Mouse (Mus musculus) forebrain, embryonic 13.5 days (tissue): Measurements from ENCODE around the gene Rgl3. TPM values are rescaled to one million over a fixed set of nuclear protein-coding genes. Genes with fewer than 3 reads are reported as not detected.

ENCODE experiments used
- ATAC-seq: fragments of 200-750 bp; cut with Nextera tagmentation; 2 replicates; pipeline ENCODE4 v1.8.0; 2017
- H3K27ac ChIP-seq: fragments of 300-500 bp; sonication (generic); 2 replicates; pipeline ENCODE4 v1.5.1; 2015; ENCODE audit warnings: inconsistent platforms, mild to moderate bottlenecking, moderate library complexity
- H3K27me3 ChIP-seq: fragments of 300-500 bp; sonication (generic); 2 replicates; pipeline ENCODE4 v1.6.1; 2015; ENCODE audit warnings: mild to moderate bottlenecking, inconsistent platforms
- H3K36me3 ChIP-seq: fragments of 300-500 bp; sonication (generic); 2 replicates; pipeline ENCODE4 v1.6.1; 2015; ENCODE audit warnings: mild to moderate bottlenecking, inconsistent platforms; ENCODE audit not compliant: poor library complexity, severe bottlenecking
- H3K4me1 ChIP-seq: fragments of 300-500 bp; sonication (generic); 2 replicates; pipeline ENCODE4 v1.6.1; 2015; ENCODE audit warnings: inconsistent platforms
- H3K4me2 ChIP-seq: fragments of 300-500 bp; sonication (generic); 2 replicates; pipeline ENCODE4 v1.6.1; 2015; ENCODE audit warnings: inconsistent platforms, mild to moderate bottlenecking, moderate library complexity
- H3K4me3 ChIP-seq: fragments of 300-500 bp; sonication (generic); 2 replicates; pipeline ENCODE4 v1.5.1; 2015; ENCODE audit warnings: mild to moderate bottlenecking, inconsistent platforms
- H3K9ac ChIP-seq: fragments of 300-500 bp; sonication (generic); 2 replicates; pipeline ENCODE4 v1.6.1; 2015; ENCODE audit warnings: mild to moderate bottlenecking, inconsistent platforms
- H3K9me3 ChIP-seq: fragments of 300-500 bp; sonication (generic); replicated peaks from 2 replicates; pipeline ENCODE4 v1.6.1; 2016; ENCODE audit warnings: inconsistent platforms
- WGBS: fragments of 180-500 bp; shearing (Covaris S2); methylation state at CpG from one replicate; pipeline ENCODE4 v1.1.7; 2015; 5-methylcytosine and 5-hydroxymethylcytosine counted together
- polyA plus RNA-seq: library from polyadenylated mRNA; unstranded; fragments of >200 nt; fragmentation: Nextera tagmentation; extraction: Ambion mirVana; gene quantifications from 2 replicates; pipeline ENCODE4 v1.2.1, GENCODE M21; 2015

Gene Rgl3
- polyA plus RNA-seq, 1 experiment from 2014 or later, result 1.2 TPM

GRCm38 (mm10) chr9:21938234-21938855 is 50.9 kb downstream of the Rgl3 start:
- H3K27me3 ChIP-seq, result no peaks in the 10 kb centered on the region
- H3K4me3 ChIP-seq, result peak overlapping the region; percentile 73
- H3K9me3 ChIP-seq, result no peaks in the 10 kb centered on the region
- H3K4me1 ChIP-seq, result peaks cover 21% of the 10 kb centered on the region
- peak overlapping the region; percentile 84 for H3K9ac ChIP-seq
- no peak for ATAC-seq
- no peak overlapping the region for H3K27ac ChIP-seq
- H3K36me3 ChIP-seq, result peaks cover 24% of the 10 kb centered on the region
- H3K4me2 ChIP-seq, result peak overlapping the region; percentile 76
- whole genome bisulfite sequencing, result 86% methylated on average over 4 of the region's 4 CpGs

DNA sequence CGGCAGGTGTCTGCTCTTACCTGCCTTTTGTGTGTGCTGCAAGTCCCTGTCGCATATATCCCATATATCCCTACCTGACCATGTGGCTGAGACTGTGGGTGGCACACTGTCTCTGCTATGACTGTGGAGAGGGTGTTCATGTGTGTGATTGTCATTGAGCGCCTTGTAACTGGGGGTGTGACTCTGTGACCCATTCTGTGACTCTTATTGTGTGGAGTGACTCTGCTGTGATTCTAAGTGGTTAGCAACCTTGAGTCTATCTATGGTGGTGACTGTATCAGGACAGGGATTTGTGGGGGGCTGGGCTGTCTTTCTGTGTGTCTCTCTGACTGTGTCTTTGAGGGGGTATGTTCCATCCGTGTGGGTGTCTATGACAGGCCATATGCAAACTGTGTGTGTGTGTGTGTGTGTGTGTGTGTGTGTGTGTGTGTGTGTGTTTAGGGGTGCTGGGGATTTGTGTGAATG is 51.5 kb downstream of the Rgl3 start:
- H3K27ac ChIP-seq, result no peak overlapping the region
- 74% methylated on average over 4 of the region's 4 CpGs for WGBS
- peak overlapping the region; percentile 73 for H3K4me3 ChIP-seq
- H3K4me1 ChIP-seq, result peaks cover 21% of the 10 kb centered on the region
- peak overlapping the region; percentile 76 for H3K4me2 ChIP-seq
- H3K9ac ChIP-seq, result peak overlapping the region; percentile 84
- H3K27me3 ChIP-seq, result no peaks in the 10 kb centered on the region
- H3K9me3 ChIP-seq, result no peaks in the 10 kb centered on the region
- ATAC-seq, result peak; percentile 16; the same call in 1 of the 2 replicates
- peaks cover 24% of the 10 kb centered on the region for H3K36me3 ChIP-seq

DNA sequence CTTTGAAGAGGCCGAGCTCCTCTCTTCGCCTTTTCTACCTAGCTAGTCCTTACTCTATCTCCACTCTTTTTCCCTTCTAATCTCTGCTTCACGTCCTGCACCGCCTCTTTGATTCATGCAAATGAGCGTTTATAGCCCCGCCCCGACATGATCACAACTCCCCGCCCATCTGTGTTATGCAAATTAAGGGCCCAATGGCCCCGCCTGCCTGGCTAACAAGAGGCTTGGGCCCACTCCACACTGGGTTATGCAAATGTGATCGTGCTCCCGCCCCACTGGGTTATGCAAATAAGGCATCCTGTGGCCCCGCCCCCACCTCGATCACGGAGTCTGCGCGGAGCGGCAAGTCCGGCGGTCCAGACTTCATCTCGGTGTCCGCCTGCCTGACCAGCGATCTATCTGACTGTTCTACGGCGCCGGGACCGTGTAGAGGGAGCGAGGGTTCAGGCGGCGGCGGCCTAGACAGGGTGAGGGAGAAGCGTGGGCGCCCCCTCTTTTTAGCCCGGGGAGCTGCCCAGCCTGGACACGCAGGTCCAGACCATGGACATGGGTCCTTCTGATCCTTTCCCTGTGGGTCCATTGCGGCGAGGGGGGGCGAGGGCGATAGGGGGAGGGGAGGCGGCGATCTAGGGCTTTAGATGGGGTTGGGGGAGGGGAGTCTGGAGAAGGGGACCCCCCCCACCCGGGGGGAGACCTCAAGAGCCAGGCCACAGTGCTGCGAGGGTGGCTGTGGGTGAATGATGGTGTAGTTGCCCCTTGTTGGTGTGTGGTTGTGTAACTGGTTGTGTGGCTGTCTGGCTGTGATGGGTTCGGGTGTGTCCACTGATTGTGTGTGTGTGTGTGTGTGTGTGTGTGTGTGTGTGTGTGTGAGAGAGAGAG is 52.3 kb downstream of the Rgl3 start, which contains the start of gene Plppr2:
Gene Plppr2 (plus strand): TSS at position 342 of the 879 bp plus-strand sequence.
- Histone ChIP-seq H3K4me2 (peak within 1 kb of the TSS; percentile 76), H3K9me3 (no peaks in the 10 kb centered on the region), H3K4me1 (peaks cover 21% of the 10 kb centered on the region), H3K27ac (peak within 1 kb of the TSS; percentile 63), H3K27me3 (no peaks in the 10 kb centered on the region), H3K36me3 (peaks cover 24% of the 10 kb centered on the region), H3K9ac (peak within 1 kb of the TSS; percentile 84), H3K4me3 (peak within 1 kb of the TSS; percentile 73)
- WGBS, result 2% methylated on average over 42 of the region's 43 CpGs
- ATAC-seq, result peak; percentile 91

- Histone ChIP-seq H3K27ac (no peak overlapping the region), H3K4me3 (no peak overlapping the region), H3K9me3 (no peaks in the 10 kb centered on the region), H3K9ac (no peak overlapping the region), H3K27me3 (no peaks in the 10 kb centered on the region), H3K4me2 (no peak overlapping the region), H3K36me3 (peaks cover 14% of the 10 kb centered on the region), H3K4me1 (peaks cover 21% of the 10 kb centered on the region)
- 88% methylated on average over 7 of the region's 7 CpGs for WGBS
- no peak for ATAC-seq
Observed at GRCm38 (mm10) chr9:21935466-21936131, 53.6 kb downstream of the Rgl3 start.

DNA sequence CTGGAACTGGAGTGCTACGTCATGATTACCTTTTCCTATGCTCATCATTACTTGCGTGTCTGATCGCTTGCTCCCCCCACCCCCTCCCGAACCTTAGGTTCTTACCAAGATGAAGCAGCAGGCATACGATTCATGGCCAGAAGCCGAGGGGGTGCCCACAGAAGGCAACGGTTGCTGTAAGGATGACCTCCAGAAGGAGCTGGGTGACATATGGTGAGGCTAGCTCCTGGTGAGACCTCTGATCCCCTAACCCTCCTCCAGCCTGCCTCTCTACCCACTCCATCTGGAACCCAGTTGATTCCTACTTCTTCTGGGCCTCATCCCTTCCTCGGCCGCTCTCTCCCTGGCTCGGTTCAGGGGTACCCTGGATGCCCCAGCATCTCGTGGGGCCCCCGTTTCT is 55.2 kb downstream of the Rgl3 start:
- Histone ChIP-seq H3K4me3 (no peak overlapping the region), H3K4me1 (peaks cover 21% of the 10 kb centered on the region), H3K4me2 (no peak overlapping the region), H3K36me3 (0 out of 2 replicates have a peak, but pooled peaks cover 3% of the 10 kb centered on the region), H3K27me3 (no peaks in the 10 kb centered on the region), H3K27ac (no peak overlapping the region), H3K9me3 (no peaks in the 10 kb centered on the region), H3K9ac (no peak overlapping the region)
- ATAC-seq, result no peak
- 92% methylated on average over 12 of the region's 12 CpGs for WGBS

GRCm38 (mm10) chr9:21932445-21933137 is 56.7 kb downstream of the Rgl3 start:
- Histone ChIP-seq H3K9ac (no peak overlapping the region), H3K27me3 (no peaks in the 10 kb centered on the region), H3K4me1 (peaks cover 11% of the 10 kb centered on the region), H3K4me2 (no peak overlapping the region), H3K27ac (no peak overlapping the region), H3K9me3 (no peaks in the 10 kb centered on the region), H3K36me3 (no peaks in the 10 kb centered on the region), H3K4me3 (no peak overlapping the region)
- ATAC-seq, result no peak
- 67% methylated on average over 12 of the region's 12 CpGs for WGBS

GRCm38 (mm10) chr9:21932006-21932405 is 57.2 kb downstream of the Rgl3 start:
- no peaks in the 10 kb centered on the region for H3K27me3 ChIP-seq
- H3K4me3 ChIP-seq, result no peak overlapping the region
- peaks cover 6% of the 10 kb centered on the region for H3K4me1 ChIP-seq
- no peak overlapping the region for H3K27ac ChIP-seq
- H3K4me2 ChIP-seq, result no peak overlapping the region
- no peaks in the 10 kb centered on the region for H3K9me3 ChIP-seq
- no peak for ATAC-seq
- WGBS, result 47% methylated on average over 2 of the region's 2 CpGs
- no peak overlapping the region for H3K9ac ChIP-seq
- no peaks in the 10 kb centered on the region for H3K36me3 ChIP-seq

DNA sequence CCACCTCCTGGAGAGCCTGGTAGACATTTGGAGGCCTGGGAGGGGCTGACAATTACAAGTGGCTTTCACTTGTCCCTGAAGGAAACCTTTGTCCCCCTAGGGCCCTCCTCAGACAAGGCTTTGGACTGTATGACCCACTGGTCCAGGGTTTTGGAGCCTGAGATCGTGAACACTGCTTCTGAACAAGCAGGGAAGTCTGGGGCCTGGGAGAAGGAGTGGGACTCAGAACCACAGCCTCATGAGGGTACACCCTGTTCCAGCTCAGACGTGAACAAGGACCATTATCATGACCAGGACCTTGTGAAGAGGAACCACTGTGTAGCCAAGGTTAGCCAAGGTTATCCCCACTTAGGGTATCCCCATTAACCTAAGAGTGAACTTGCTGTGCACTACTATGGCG is 60.0 kb downstream of the Rgl3 start:
- no peak for ATAC-seq
- H3K4me1 ChIP-seq, result peaks cover 12% of the 10 kb centered on the region
- WGBS, result 88% methylated on average over 3 of the region's 3 CpGs

GRCm38 (mm10) chr9:21927208-21927753 is 62.0 kb downstream of the Rgl3 start, which contains the start of the genes Ccdc159 and Tmem205:
TSS of gene Ccdc159 (plus strand) at chr9:21927471.
TSS of gene Tmem205 (minus strand) at chr9:21927556.
- WGBS, result under 1% methylated on average over 28 of the region's 28 CpGs
- H3K27me3 ChIP-seq, result no peaks in the 10 kb centered on the region
- peaks cover 6% of the 10 kb centered on the region; the same call in 1 of the 2 replicates for H3K36me3 ChIP-seq
- peak; percentile 97 for ATAC-seq
- H3K9ac ChIP-seq, result peak within 1 kb of the TSS; percentile 77
- H3K27ac ChIP-seq, result peak within 1 kb of the TSS; percentile 60
- H3K4me2 ChIP-seq, result peak within 1 kb of the TSS; percentile 64
- H3K4me3 ChIP-seq, result peak within 1 kb of the TSS; percentile 55
- H3K4me1 ChIP-seq, result peaks cover 12% of the 10 kb centered on the region
- no peaks in the 10 kb centered on the region for H3K9me3 ChIP-seq

More for the DNA sequence above, 60.0 kb downstream of the Rgl3 start:
- no peak overlapping the region for H3K9ac ChIP-seq
- no peak overlapping the region for H3K27ac ChIP-seq
- no peaks in the 10 kb centered on the region for H3K9me3 ChIP-seq
- H3K4me2 ChIP-seq, result no peak overlapping the region
- H3K27me3 ChIP-seq, result no peaks in the 10 kb centered on the region
- peaks cover 6% of the 10 kb centered on the region; the same call in 1 of the 2 replicates for H3K36me3 ChIP-seq
- H3K4me3 ChIP-seq, result no peak overlapping the region

GRCm38 (mm10) chr9:21926784-21927183 is 62.5 kb downstream of the Rgl3 start:
- Histone ChIP-seq H3K4me1 (peaks cover 12% of the 10 kb centered on the region), H3K27ac (peak overlapping the region; percentile 60), H3K4me2 (peak overlapping the region; percentile 64), H3K36me3 (peaks cover 8% of the 10 kb centered on the region; the same call in 1 of the 2 replicates), H3K9ac (peak overlapping the region; percentile 77), H3K9me3 (no peaks in the 10 kb centered on the region), H3K4me3 (peak overlapping the region; percentile 55), H3K27me3 (no peaks in the 10 kb centered on the region)
- no peak for ATAC-seq
- WGBS, result 1% methylated on average over 6 of the region's 6 CpGs

GRCm38 (mm10) chr9:21926155-21926554 is 63.1 kb downstream of the Rgl3 start:
- Histone ChIP-seq H3K4me1 (peaks cover 12% of the 10 kb centered on the region), H3K9me3 (no peaks in the 10 kb centered on the region), H3K9ac (peak overlapping the region; percentile 77), H3K4me3 (peak overlapping the region; percentile 55), H3K27ac (no peak overlapping the region), H3K36me3 (peaks cover 9% of the 10 kb centered on the region; the same call in 1 of the 2 replicates), H3K4me2 (peak overlapping the region; percentile 64), H3K27me3 (no peaks in the 10 kb centered on the region)
- ATAC-seq, result no peak
- 84% methylated on average over 6 of the region's 6 CpGs for WGBS
